Mouse (Mus musculus): ENCODE results near the gene Tbc1d5.

- TF ChIP-seq CTCF (IDR thresholded peaks at IDR 0.05; ENCODE audit: insufficient read depth, low read length) (no peak), POLR2A (IDR thresholded peaks at IDR 0.05; ENCODE audit: borderline replicate concordance, extremely low read depth, low read depth, low read length) (no peak)
Observed at GRCm38 (mm10) chr17:51003179-51003578, 176.0 kb downstream of the Tbc1d5 start.

Measured in lung, adult 2 months (tissue).